Mouse (Mus musculus): Measurements from ENCODE around the gene Ostm1.

Gene Ostm1

DNA sequence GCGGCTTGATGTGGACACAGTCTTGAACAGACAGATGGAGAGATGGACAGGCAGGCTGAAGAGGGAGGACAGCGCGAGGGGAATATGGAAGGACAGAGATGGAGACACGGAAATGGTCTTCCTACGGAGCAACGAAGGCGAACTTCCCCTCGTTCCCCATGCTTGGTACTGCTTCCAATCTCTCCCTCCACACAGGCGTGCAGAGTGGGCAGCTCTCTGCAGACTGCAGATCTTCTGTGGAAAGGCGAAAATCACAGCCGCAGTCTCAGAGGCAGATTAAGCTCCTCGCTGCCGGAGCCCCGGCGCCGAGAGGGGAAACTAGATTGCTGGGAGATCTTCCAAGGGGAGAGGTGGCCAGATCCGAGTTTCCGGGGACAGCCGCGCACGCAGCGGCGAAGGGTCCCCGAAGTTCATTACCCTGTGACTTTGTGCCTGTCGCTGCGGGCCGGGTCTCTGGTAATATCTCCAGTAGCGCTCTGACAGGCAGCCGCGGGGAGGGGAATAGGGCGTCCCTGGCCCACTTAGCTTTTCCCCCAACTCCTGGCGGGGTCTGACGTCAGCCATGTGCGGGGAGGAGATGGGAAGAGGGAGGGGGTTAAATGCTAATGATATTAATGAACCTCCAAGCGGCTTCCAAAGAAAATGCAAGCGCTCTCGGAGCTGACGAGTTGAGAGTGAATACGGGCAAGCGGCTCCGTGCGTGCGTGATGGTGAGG is at the start of gene Ostm1, which contains the start of gene Nr2e1:
TSS of gene Ostm1 (plus strand) at position 666 of the 716 bp plus-strand sequence.
TSS of gene Nr2e1 (minus strand) at position 476 of the 716 bp plus-strand sequence.
- DNase-seq (ENCODE audit: low read depth, low spot score), result peak; percentile 33

- DNase-seq (ENCODE audit: low read depth, low spot score), result no peak
These were observed 49.7 kb upstream of the Ostm1 start for GRCm38 (mm10) chr10:42533836-42534453.

DNA sequence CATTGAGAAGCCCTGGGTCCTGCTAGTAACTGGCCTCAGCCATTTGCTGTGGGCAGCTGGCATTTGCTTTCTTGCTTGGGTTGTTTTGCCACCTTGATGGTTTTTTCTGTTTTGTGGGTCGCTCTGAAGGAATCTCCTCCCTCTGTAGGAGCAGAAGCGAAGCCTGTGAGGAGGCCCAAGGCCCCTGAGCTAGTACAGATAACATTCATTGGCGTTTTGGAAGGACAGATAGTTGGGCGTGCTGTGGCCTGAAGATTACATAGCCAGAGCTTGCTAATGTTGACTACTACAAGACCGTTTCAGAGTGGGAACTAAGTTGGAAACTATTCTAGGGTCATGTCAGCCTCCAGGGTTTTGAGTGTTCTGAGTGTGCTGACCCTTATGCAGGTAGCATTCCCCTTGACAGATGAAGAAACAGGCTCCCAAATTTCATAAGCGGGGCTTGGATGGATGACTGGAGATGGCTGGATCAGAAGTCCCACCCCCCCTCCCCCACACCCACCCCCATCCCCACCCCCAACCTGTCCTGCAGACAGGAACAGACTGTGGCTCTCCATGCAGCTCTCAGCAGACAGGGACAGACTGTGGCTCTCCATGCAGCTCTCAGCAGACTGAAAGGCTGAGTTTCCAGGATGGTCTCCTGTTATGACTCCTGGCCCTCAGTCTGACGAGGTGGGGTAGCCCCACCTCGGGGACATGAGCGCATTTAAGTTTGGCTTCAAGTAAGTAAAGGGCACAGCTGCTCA is 45.9 kb upstream of the Ostm1 start:
- DNase-seq (ENCODE audit: low read depth, low spot score), result no peak

GRCm38 (mm10) chr10:42545707-42546503 is 37.7 kb upstream of the Ostm1 start:
- DNase-seq (ENCODE audit: low read depth, low spot score), result no peak

DNA sequence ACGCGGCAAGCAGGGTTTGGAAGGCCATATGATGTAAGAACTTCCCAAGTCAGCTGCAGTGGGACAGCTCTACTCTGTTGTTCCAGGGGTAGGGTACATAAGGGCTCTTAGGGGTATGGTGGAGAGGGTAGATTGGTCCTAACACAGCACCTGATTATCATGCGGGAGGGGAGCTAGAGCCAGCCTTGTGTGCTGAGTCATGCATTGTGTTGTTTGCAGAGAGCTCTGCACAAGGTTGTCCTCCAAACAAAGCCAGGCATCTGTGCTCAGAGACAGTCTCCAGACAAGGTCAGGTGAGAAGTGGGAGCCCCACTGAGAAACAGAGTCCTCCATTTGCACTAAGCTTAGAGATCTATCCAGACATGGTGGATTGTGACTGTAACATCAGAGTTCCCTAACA is 37.1 kb upstream of the Ostm1 start:
- DNase-seq (ENCODE audit: low read depth, low spot score), result no peak

- no peak for DNase-seq (ENCODE audit: low read depth, low spot score)
These were observed 23.9 kb upstream of the Ostm1 start for GRCm38 (mm10) chr10:42559581-42560200.

- DNase-seq (ENCODE audit: low read depth, low spot score), result no peak
These were observed 21.4 kb upstream of the Ostm1 start for GRCm38 (mm10) chr10:42562272-42562671.

GRCm38 (mm10) chr10:42572567-42572966 is 11.1 kb upstream of the Ostm1 start:
- no peak for DNase-seq (ENCODE audit: low read depth, low spot score)

DNA sequence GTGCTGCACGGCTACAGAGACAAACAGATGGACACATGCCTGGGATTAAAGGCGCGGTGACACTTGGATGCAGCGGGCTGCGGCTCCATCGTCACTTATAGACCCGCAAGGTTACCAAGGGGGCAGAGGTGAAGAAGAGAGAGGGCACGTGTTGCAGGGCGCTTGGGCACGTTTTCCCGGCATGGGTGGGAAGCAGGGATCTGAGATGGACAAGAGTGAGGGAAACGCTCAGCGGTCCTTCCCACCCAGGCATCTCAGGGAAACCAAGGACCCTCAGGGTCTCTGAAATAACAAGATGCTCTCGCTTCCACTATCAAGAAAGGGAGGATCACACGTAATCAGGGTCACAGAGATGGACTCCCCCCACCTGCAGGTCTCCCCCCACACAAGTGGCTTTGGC is 10.7 kb upstream of the Ostm1 start:
- DNase-seq (ENCODE audit: low read depth, low spot score), result no peak

- no peak for DNase-seq (ENCODE audit: low read depth, low spot score)
These were observed 9.0 kb upstream of the Ostm1 start for GRCm38 (mm10) chr10:42574639-42575038.

DNA sequence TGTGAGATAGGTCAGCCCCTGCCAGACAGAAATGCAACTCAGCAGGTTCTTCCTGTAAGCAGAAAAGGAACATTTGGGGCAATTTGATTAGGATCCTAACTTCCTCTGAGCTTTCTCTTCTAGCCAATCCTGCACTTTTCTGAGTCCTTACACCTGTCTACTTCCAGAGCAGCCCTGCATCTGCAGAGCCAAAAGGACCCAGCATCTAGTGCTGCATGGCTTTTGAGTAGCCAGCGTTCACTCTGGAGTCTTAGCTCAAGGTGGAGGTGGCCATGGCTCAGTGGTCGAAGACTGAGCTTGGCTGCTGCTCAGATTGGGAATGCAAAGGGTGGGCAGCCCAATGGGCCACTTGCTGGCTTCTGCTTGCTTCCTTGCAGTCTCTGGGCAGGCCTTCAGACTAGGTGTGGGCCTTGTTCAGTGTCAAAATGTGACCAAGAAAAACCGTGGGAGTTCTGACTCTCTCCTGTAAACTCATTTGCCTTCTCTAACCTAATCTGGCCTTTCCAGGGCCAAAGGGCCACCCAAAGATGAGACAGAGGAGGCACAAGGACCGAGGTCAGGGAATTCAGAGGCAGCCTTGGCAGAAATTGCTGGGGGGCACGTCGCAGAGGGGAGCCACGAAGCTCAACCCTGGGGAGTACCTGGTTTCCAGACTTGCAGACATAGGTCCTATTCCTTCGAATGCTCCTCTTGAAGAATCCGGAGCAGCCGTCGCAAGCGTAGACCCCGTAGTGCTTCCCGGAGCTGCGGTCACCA is 5.9 kb upstream of the Ostm1 start:
- DNase-seq (ENCODE audit: low read depth, low spot score), result no peak

GRCm38 (mm10) chr10:42578281-42578675 is 5.3 kb upstream of the Ostm1 start:
- DNase-seq (ENCODE audit: low read depth, low spot score), result no peak

- no peak for DNase-seq (ENCODE audit: low read depth, low spot score)
These were observed 4.7 kb upstream of the Ostm1 start for GRCm38 (mm10) chr10:42578698-42579474.

GRCm38 (mm10) chr10:42579475-42580130 is 4.0 kb upstream of the Ostm1 start:
- no peak for DNase-seq (ENCODE audit: low read depth, low spot score)

DNA sequence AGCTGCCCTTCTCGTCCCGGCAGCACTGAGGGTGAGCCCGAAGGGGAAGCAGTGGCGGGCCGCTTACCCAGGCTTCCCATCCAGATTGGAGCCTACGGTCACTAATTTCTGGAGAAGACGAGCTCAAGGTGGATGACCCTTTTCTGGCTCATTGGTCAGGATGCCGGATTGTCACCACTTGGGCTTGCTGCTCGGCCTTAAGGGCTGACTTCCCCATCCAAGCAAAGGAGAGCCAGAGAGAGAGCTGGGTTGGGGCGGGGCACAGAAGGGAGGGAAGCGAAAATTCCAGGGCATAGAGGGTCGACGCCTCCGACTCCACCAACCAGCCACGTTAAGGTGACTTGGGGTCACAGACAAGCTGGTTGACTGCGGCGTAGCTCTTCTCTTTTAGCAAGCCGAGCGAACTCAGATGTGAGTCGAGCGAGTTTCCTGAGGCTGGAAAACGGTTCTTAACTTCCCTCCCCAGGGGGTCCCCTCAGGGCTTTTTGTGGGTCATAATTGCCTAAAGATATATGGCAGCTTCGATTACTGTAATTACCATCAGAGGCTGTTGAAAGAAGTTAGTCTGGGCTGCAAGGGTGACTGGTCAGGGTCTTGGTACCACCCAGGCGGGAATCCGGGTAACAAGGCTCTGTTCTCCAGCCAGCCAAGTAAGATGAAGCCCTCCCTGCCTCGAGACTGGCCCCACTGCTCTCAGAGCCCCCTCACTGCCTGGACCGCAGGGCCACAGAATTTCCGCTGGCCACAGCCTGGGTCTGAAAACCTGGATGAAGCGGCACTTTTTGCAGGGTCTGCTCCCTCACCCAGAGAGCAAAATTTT is 3.3 kb upstream of the Ostm1 start:
- DNase-seq (ENCODE audit: low read depth, low spot score), result no peak

DNA sequence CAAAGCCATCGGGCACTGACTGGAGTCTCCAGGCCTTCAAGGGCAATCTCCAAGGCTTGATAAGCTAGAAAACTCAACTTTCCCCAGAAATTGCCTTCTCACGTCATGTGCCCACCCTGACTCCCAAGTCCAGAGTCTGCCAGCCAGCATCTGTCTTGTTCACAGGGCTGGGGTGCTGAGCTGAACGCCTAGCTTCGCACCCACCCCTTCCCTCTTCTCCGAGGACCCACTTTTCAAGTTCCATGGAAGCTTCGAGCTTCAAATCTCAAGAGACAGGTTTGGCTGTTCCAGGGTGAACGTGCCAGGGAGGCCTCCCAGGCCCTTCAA is 2.7 kb upstream of the Ostm1 start:
- DNase-seq (ENCODE audit: low read depth, low spot score), result no peak

- DNase-seq (ENCODE audit: low read depth, low spot score), result peak; percentile 13
These were observed 1.7 kb upstream of the Ostm1 start for GRCm38 (mm10) chr10:42581694-42582565.

All from brain, adult 2 months (tissue).